Mouse (Mus musculus) ES-Bruce4 (cell line): Measurements from ENCODE around the gene Hist1h2bn. TPM values are rescaled to one million over a fixed set of nuclear protein-coding genes. Genes with fewer than 3 reads are reported as not detected.
"Not testable (repeated sequence)": the region's sequence is repeated elsewhere in the genome, so short reads cannot be mapped to it uniquely, and the experiment has no call there.

ENCODE experiments used
- H3K27ac ChIP-seq: 2 replicates; pipeline ENCODE4 v1.5.1; 2012; ENCODE audit warnings: low read length, inconsistent platforms; ENCODE audit not compliant: insufficient read depth
- H3K27me3 ChIP-seq: 2 replicates; pipeline ENCODE4 v1.6.1; 2012; ENCODE audit warnings: mild to moderate bottlenecking, low read length, inconsistent platforms; ENCODE audit not compliant: control insufficient read depth, poor library complexity, insufficient read depth, severe bottlenecking
- H3K36me3 ChIP-seq: 2 replicates; pipeline ENCODE4 v1.6.1; 2012; ENCODE audit warnings: inconsistent platforms, mild to moderate bottlenecking, low read length, moderate library complexity; ENCODE audit not compliant: control insufficient read depth, poor library complexity, insufficient read depth, severe bottlenecking
- H3K4me1 ChIP-seq: one replicate; pipeline ENCODE4 v1.8.1; 2011; ENCODE audit warnings: low read length; ENCODE audit not compliant: control insufficient read depth, insufficient read depth
- H3K4me3 ChIP-seq: 2 replicates; pipeline ENCODE4 v1.5.1; 2011; ENCODE audit warnings: low read depth, mild to moderate bottlenecking, low read length
- H3K9ac ChIP-seq: 2 replicates; pipeline ENCODE4 v1.6.1; 2012; ENCODE audit warnings: low read depth, mild to moderate bottlenecking, inconsistent platforms; ENCODE audit not compliant: poor library complexity, severe bottlenecking
- H3K9me3 ChIP-seq: replicated peaks from 2 replicates; pipeline ENCODE4 v1.6.1; 2012; ENCODE audit warnings: mild to moderate bottlenecking, low read length, inconsistent platforms; ENCODE audit not compliant: control insufficient read depth, poor library complexity, insufficient read depth, severe bottlenecking
- CTCF ChIP-seq: IDR thresholded peaks from one replicate; pipeline ENCODE4 v1.8.1; 2011; ENCODE audit warnings: low read depth, low read length
- EP300 ChIP-seq: IDR thresholded peaks from 2 replicates; pipeline ENCODE4 v1.6.1; 2011; ENCODE audit warnings: low read depth, low read length; ENCODE audit not compliant: insufficient read depth
- POLR2A ChIP-seq: IDR thresholded peaks from one replicate; pipeline ENCODE4 v1.8.1; 2011; ENCODE audit warnings: low read length; ENCODE audit not compliant: insufficient read depth
- polyA plus RNA-seq: library from polyadenylated mRNA; stranded (reverse); fragments of >200 nt; gene quantifications from 2 replicates; pipeline ENCODE4 v1.2.4, GENCODE M21; 2011; ENCODE audit warnings: low read depth; ENCODE audit not compliant: missing spikeins, insufficient read depth, insufficient read length

Gene Hist1h2bn
- polyA plus RNA-seq, 1 experiment: 20.7 TPM

GRCm38 (mm10) chr13:21727948-21728572 lies 25.9 kb upstream of the Hist1h2bn start:
- Histone ChIP-seq H3K9ac (no peak overlapping the region), H3K36me3 (no peaks in the 10 kb centered on the region), H3K4me1 (peaks cover 2% of the 10 kb centered on the region), H3K27me3 (no peaks in the 10 kb centered on the region), H3K9me3 (no peaks in the 10 kb centered on the region), H3K4me3 (no peak overlapping the region), H3K27ac (peak overlapping the region; percentile 93)
- TF ChIP-seq POLR2A: no peak
- no peak for TF ChIP-seq CTCF
- TF ChIP-seq EP300: no peak

GRCm38 (mm10) chr13:21729544-21729943 lies 24.4 kb upstream of the Hist1h2bn start:
- TF ChIP-seq POLR2A (no peak), CTCF (no peak), EP300 (peak; percentile 94)
- Histone ChIP-seq H3K27me3 (no peaks in the 10 kb centered on the region), H3K4me1 (peaks cover 2% of the 10 kb centered on the region), H3K27ac (peak overlapping the region; percentile 86), H3K9me3 (no peaks in the 10 kb centered on the region), H3K4me3 (no peak overlapping the region), H3K36me3 (no peaks in the 10 kb centered on the region), H3K9ac (peak overlapping the region; percentile 30; the same call in 1 of the 2 replicates)

GRCm38 (mm10) chr13:21733466-21733865 lies 20.5 kb upstream of the Hist1h2bn start:
- H3K9ac ChIP-seq: peak overlapping the region; percentile 50; the same call in 1 of the 2 replicates
- peaks cover 2% of the 10 kb centered on the region for H3K4me1 ChIP-seq
- no peaks in the 10 kb centered on the region for H3K27me3 ChIP-seq
- no peak overlapping the region for H3K4me3 ChIP-seq
- no peaks in the 10 kb centered on the region for H3K9me3 ChIP-seq
- peak; percentile 9 for TF ChIP-seq CTCF
- no peak for TF ChIP-seq POLR2A
- no peak for TF ChIP-seq EP300
- no peak overlapping the region; the same call in 1 of the 2 replicates for H3K27ac ChIP-seq
- H3K36me3 ChIP-seq: no peaks in the 10 kb centered on the region

GRCm38 (mm10) chr13:21734010-21734905 lies 19.7 kb upstream of the Hist1h2bn start:
- peak overlapping the region; percentile 87 for H3K27ac ChIP-seq
- no peaks in the 10 kb centered on the region for H3K36me3 ChIP-seq
- peaks cover 2% of the 10 kb centered on the region for H3K4me1 ChIP-seq
- H3K4me3 ChIP-seq: peak overlapping the region; percentile 36
- H3K9me3 ChIP-seq: no peaks in the 10 kb centered on the region
- TF ChIP-seq CTCF (peak; percentile 61), EP300 (no peak)
- H3K27me3 ChIP-seq: no peaks in the 10 kb centered on the region
- peak overlapping the region; percentile 50 for H3K9ac ChIP-seq

GRCm38 (mm10) chr13:21734906-21735767 lies 18.8 kb upstream of the Hist1h2bn start, which contains the start of gene Hist1h4j:
Gene Hist1h4j (plus strand): TSS chr13:21735064.
- not testable (repeated sequence) for H3K27me3 ChIP-seq, H3K36me3 ChIP-seq, H3K9me3 ChIP-seq, H3K4me1 ChIP-seq
- H3K27ac ChIP-seq: peak within 1 kb of the TSS; percentile 87
- peak within 1 kb of the TSS; percentile 64 for H3K9ac ChIP-seq
- TF ChIP-seq POLR2A (peak; percentile 91), EP300 (peak; percentile 82; the same call in 1 of the 2 replicates)
- peak within 1 kb of the TSS; percentile 59 for H3K4me3 ChIP-seq
